Mouse (Mus musculus) stomach, postnatal 0 days (tissue): ENCODE results near the gene Irs2. TPM values are rescaled to one million over a fixed set of nuclear protein-coding genes. Genes with fewer than 3 reads are reported as not detected.

Experiments used
- ATAC-seq: fragments of 200-750 bp; cut with Nextera tagmentation; 2 replicates; pipeline ENCODE4 v1.8.0; 2017; ENCODE audit not compliant: low FRiP score, low TSS enrichment
- DNase-seq: peaks from one replicate; pipeline ENCODE4 v3.0.0-alpha.2; 2016; ENCODE audit warnings: low spot score
- H3K27ac ChIP-seq: fragments of 300-500 bp; sonication (generic); replicated peaks from 2 replicates; pipeline ENCODE4 v1.5.1; 2014; ENCODE audit warnings: mild to moderate bottlenecking, control low read depth
- H3K27me3 ChIP-seq: fragments of 300-500 bp; sonication (generic); 2 replicates; pipeline ENCODE4 v1.6.1; 2014; ENCODE audit warnings: low read length; ENCODE audit not compliant: control insufficient read depth, insufficient read depth
- H3K36me3 ChIP-seq: fragments of 300-500 bp; sonication (generic); 2 replicates; pipeline ENCODE4 v1.6.1; 2014; ENCODE audit warnings: low read length, mixed read lengths; ENCODE audit not compliant: control insufficient read depth, insufficient read depth
- H3K4me1 ChIP-seq: fragments of 300-500 bp; sonication (generic); replicated peaks from 2 replicates; pipeline ENCODE4 v1.6.1; 2014; ENCODE audit warnings: antibody characterized with exemption; ENCODE audit not compliant: control insufficient read depth, insufficient read depth
- H3K4me2 ChIP-seq: fragments of 300-500 bp; sonication (generic); replicated peaks from 2 replicates; pipeline ENCODE4 v1.6.1; 2014; ENCODE audit warnings: low read depth, mild to moderate bottlenecking, control low read depth, moderate library complexity
- H3K4me3 ChIP-seq: fragments of 300-500 bp; sonication (generic); 2 replicates; pipeline ENCODE4 v1.5.1; 2014; ENCODE audit warnings: low read depth, low read length, control low read depth
- H3K9ac ChIP-seq: fragments of 300-500 bp; sonication (generic); 2 replicates; pipeline ENCODE4 v1.6.1; 2014; ENCODE audit warnings: mild to moderate bottlenecking, low read length, control low read depth, mixed read lengths
- H3K9me3 ChIP-seq: fragments of 300-500 bp; sonication (generic); 2 replicates; pipeline ENCODE4 v1.6.1; 2016; ENCODE audit warnings: low read length; ENCODE audit not compliant: control insufficient read depth
- CTCF ChIP-seq: IDR thresholded peaks from 2 replicates; pipeline ENCODE4 v1.5.1; 2016; ENCODE audit warnings: antibody characterized with exemption, low read depth, mild to moderate bottlenecking, moderate library complexity
- EP300 ChIP-seq: optimal IDR thresholded peaks from 2 replicates; pipeline ENCODE3; 2016; ENCODE audit warnings: antibody characterized with exemption
- WGBS: fragments of 180-500 bp; shearing (Covaris S2); extraction: QIAGEN DNeasy Blood & Tissue Kit; methylation state at CpG from one replicate; pipeline ENCODE4 v1.1.7; 2014; 5-methylcytosine and 5-hydroxymethylcytosine counted together
- polyA plus RNA-seq: library from polyadenylated mRNA; unstranded; fragments of >200 nt; fragmentation: Nextera tagmentation; extraction: Ambion mirVana; gene quantifications from 2 replicates; pipeline ENCODE4 v1.2.1, GENCODE M21; 2015

Irs2 gene
- polyA plus RNA-seq, 1 experiment from 2014 or later = 3.3 TPM

GRCm38 (mm10) chr8:10990421-10991110 is 17.7 kb downstream of the Irs2 start:
- no peaks in the 10 kb centered on the region for H3K9me3 ChIP-seq
- ATAC-seq = peak; percentile 59; the same call in 1 of the 2 replicates
- peak overlapping the region; percentile 75; the same call in 1 of the 2 replicates for H3K27ac ChIP-seq
- TF ChIP-seq EP300 (no peak), CTCF (no peak)
- H3K9ac ChIP-seq = no peak overlapping the region
- peak; percentile 53 for DNase-seq
- peaks cover 4% of the 10 kb centered on the region; the same call in 1 of the 2 replicates for H3K36me3 ChIP-seq
- H3K4me1 ChIP-seq = peaks cover 8% of the 10 kb centered on the region; the same call in 1 of the 2 replicates
- no peaks in the 10 kb centered on the region for H3K27me3 ChIP-seq
- no peak overlapping the region for H3K4me3 ChIP-seq
- 21% methylated on average over 10 of the region's 10 CpGs for WGBS
- no peak overlapping the region for H3K4me2 ChIP-seq

- no peak for TF ChIP-seq CTCF
- no peak for TF ChIP-seq EP300
- no peak overlapping the region for H3K9ac ChIP-seq
- WGBS = 85% methylated on average over 3 of the region's 3 CpGs
- H3K27ac ChIP-seq = no peak overlapping the region
- no peak overlapping the region for H3K4me3 ChIP-seq
- DNase-seq = no peak
- H3K27me3 ChIP-seq = no peaks in the 10 kb centered on the region
- H3K9me3 ChIP-seq = no peaks in the 10 kb centered on the region
- no peak overlapping the region for H3K4me2 ChIP-seq
- ATAC-seq = no peak
- peaks cover 7% of the 10 kb centered on the region; the same call in 1 of the 2 replicates for H3K36me3 ChIP-seq
- H3K4me1 ChIP-seq = peaks cover 8% of the 10 kb centered on the region; the same call in 1 of the 2 replicates
These were observed 18.3 kb downstream of the Irs2 start for GRCm38 (mm10) chr8:10989946-10990345.

- H3K27me3 ChIP-seq = no peaks in the 10 kb centered on the region
- no peak overlapping the region for H3K9ac ChIP-seq
- no peaks in the 10 kb centered on the region for H3K9me3 ChIP-seq
- 96% methylated on average over 17 of the region's 17 CpGs for WGBS
- TF ChIP-seq CTCF (no peak), EP300 (no peak)
- 0 out of 2 replicates have a peak, but pooled peaks cover 3% of the 10 kb centered on the region for H3K4me1 ChIP-seq
- DNase-seq (no peak), ATAC-seq (no peak)
- H3K36me3 ChIP-seq = peaks cover 8% of the 10 kb centered on the region; the same call in 1 of the 2 replicates
- H3K4me2 ChIP-seq = no peak overlapping the region
- no peak overlapping the region for H3K4me3 ChIP-seq
- H3K27ac ChIP-seq = no peak overlapping the region
These were observed 21.6 kb downstream of the Irs2 start for GRCm38 (mm10) chr8:10986638-10987037.

- no peaks in the 10 kb centered on the region for H3K4me1 ChIP-seq
- no peaks in the 10 kb centered on the region for H3K27me3 ChIP-seq
- peaks cover 8% of the 10 kb centered on the region; the same call in 1 of the 2 replicates for H3K36me3 ChIP-seq
- 70% methylated on average over 7 of the region's 7 CpGs for WGBS
- H3K9ac ChIP-seq = no peak overlapping the region
- DNase-seq (no peak), ATAC-seq (no peak)
- H3K27ac ChIP-seq = no peak overlapping the region
- TF ChIP-seq CTCF = no peak
- TF ChIP-seq EP300 = no peak
- H3K4me2 ChIP-seq = no peak overlapping the region
- no peak overlapping the region for H3K4me3 ChIP-seq
- no peaks in the 10 kb centered on the region for H3K9me3 ChIP-seq
These were observed 23.2 kb downstream of the Irs2 start for GRCm38 (mm10) chr8:10985064-10985463.

- TF ChIP-seq EP300 (no peak), CTCF (no peak)
- Histone ChIP-seq H3K4me1 (peaks cover 12% of the 10 kb centered on the region), H3K9ac (no peak overlapping the region), H3K27me3 (no peaks in the 10 kb centered on the region), H3K9me3 (no peaks in the 10 kb centered on the region), H3K27ac (no peak overlapping the region), H3K36me3 (peaks cover 3% of the 10 kb centered on the region; the same call in 1 of the 2 replicates), H3K4me2 (no peak overlapping the region), H3K4me3 (no peak overlapping the region)
- ATAC-seq (peak; percentile 12; the same call in 1 of the 2 replicates), DNase-seq (no peak)
- WGBS = 60% methylated on average over 6 of the region's 6 CpGs
These were observed 27.4 kb downstream of the Irs2 start for GRCm38 (mm10) chr8:10980876-10981275.

- Histone ChIP-seq H3K27me3 (no peaks in the 10 kb centered on the region), H3K4me3 (no peak overlapping the region), H3K27ac (no peak overlapping the region), H3K4me2 (no peak overlapping the region), H3K9ac (no peak overlapping the region), H3K36me3 (peaks cover under 1% of the 10 kb centered on the region; the same call in 1 of the 2 replicates), H3K4me1 (peaks cover 12% of the 10 kb centered on the region), H3K9me3 (no peaks in the 10 kb centered on the region)
- no peak for ATAC-seq
- 63% methylated on average over 7 of the region's 7 CpGs for WGBS
- no peak for TF ChIP-seq CTCF
- no peak for TF ChIP-seq EP300
- DNase-seq = no peak
These were observed 28.3 kb downstream of the Irs2 start for GRCm38 (mm10) chr8:10979916-10980315.
